Mouse (Mus musculus) urinary bladder, adult 2 months (tissue): Measurements from ENCODE around the gene Thbs3. TPM values are rescaled to one million over a fixed set of nuclear protein-coding genes. Genes with fewer than 3 reads are reported as not detected.

Source experiments
- DNase-seq: peaks from one replicate; pipeline ENCODE4 v3.0.0; 2022; ENCODE audit warnings: low spot score
- polyA plus RNA-seq: library from polyadenylated mRNA; depleted of rRNA; stranded (reverse); fragments of >200 nt; gene quantifications from 2 replicates; pipeline ENCODE4 v1.2.3, GENCODE M21; 2012

Thbs3 gene
- polyA plus RNA-seq, 1 experiment, result 69.8 TPM

DNA sequence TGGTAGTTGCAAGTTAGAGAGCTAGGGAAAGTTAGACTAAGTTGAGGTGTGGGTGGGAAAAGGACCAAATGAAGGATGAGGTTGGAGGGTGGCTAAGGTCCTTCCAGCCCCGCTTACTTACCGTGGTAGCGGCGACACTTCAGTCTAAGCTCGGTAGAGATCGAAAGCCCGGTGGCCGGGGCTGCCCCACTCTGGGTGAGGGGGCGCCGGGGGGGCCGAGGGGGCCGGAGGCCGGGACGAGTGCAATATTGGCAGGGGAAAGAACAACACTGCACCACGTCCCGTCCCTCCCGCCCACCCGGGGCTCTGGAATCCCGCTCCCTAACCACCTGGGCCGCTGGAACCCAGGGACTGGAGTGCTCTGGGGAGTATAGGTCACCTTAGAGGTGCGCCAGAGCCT is 11.9 kb downstream of the Thbs3 start, which contains the start of gene Mtx1:
TSS of gene Mtx1 (minus strand) at position 189 of the 400 bp plus-strand sequence.
- no peak for DNase-seq

DNA sequence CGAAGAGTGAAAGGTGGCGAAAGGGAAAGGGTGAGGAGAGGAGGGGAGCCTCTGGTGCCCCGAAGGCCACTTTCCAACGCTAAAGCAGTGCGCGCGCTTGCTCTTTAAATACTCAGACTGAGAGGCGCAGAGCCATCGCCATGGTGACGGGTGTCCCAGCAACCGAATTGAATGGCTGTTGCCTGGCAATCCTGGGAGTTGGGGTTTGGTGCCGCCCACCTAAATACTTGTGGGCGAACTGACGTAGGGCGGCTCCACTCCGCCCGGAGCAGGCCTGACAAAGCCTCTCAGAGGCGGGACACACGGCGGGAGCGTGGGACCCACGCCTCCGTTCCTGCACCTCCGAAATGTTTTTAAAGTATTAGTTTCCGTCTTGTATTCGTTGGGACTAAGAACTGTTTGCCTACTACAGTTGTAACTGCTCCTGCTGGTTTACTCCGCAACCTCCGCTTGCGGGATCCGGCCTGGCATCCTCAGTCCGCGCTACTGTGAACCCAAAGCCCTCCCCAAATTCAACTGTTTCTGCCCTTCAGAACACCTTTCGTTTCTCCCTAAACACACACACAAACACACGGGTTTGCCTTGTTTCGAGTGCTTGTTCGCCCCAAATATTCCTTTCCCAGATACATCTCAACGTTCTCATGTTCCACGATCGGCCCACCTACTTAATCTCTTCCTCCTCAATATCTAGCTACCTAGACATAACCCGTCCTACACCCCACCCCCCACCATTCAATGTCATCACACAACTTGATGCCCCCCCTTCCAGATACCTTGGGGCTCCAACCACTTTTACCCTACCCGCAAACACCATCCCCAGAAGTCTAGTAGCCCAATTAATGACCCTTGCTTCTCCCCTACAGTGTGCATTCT is 12.6 kb downstream of the Thbs3 start:
- no peak for DNase-seq

DNA sequence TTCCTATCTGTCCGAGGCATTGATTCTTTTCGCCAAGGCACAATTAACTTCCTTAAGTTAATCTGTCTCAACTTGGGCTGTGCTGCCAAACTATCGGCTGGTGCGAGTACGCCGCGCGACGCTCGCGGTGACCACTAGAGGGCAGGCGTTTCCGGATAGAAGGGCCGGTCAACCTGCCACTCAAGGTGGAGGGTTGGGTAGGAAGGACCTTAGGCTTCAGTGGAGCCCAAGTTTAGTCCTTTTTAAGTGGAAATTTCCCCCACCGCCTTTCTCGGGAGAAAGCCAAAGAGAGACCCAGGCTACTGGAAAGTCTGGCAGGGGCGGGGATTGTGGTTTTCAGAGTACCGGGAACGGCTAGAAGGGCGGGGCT is 13.2 kb downstream of the Thbs3 start:
- peak; percentile 82 for DNase-seq

DNA sequence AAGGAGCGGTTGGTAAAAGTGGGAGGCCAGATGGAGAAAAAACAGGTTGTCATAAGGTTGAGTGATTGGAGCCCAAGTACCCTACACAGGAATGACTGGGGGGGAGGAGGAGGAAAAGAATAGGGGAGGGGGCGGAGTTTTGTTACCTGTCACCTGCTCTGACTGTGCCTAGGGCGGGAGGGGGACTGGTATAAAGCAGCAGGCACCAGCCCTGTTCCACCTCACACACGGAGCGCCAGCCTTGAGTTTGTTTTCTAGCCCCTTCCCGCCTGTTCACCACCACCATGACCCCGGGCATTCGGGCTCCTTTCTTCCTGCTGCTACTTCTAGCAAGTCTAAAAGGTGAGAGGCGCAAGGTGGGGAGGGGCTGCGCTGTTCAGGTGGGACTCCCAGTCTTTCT is 13.9 kb downstream of the Thbs3 start, which contains the start of gene Muc1:
TSS of gene Muc1 (plus strand) at position 222 of the 400 bp plus-strand sequence.
- no peak for DNase-seq

DNA sequence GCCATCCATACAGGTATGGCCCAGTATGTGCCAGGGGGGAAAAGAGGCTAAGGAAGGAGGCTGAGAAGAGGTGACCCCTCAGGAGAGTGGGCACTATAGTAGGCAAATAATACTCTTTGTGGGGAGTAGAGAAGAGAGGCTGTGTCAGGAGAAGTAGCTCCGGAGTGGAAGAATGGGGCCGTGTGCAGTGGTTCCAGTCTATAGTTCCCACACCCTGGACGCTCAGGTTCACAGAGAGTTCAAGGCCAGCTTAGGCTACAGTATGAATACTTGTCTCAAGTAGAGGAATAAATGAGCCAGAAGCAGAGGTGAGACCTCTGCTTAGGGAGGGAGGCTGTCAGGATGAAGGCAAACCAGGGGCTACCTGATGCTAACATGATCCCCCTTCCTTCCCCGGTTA is 14.3 kb downstream of the Thbs3 start:
- no peak for DNase-seq

DNA sequence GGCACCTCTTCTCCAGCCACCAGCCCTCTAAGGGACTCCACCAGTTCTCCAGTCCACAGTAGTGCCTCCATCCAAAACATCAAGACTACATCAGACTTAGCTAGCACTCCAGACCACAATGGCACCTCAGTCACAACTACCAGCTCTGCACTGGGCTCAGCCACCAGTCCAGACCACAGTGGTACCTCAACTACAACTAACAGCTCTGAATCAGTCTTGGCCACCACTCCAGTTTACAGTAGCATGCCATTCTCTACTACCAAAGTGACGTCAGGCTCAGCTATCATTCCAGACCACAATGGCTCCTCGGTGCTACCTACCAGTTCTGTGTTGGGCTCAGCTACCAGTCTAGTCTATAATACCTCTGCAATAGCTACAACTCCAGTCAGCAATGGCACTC is 15.6 kb downstream of the Thbs3 start:
- no peak for DNase-seq

DNA sequence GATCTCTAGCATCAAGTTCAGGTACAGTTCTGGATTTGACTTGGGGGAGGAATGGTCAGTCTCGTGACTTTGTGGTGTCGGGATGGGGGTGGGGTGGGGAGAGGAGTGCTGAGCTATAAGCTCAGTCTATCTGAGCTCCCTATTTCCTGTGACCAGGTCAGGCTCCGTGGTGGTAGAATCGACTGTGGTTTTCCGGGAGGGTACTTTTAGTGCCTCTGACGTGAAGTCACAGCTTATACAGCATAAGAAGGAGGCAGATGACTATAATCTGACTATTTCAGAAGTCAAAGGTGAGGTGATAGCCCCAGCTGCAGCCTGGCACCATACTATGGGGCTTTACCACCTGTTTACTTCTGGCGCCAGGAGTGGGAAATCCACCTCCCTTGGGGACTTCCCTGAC is 16.4 kb downstream of the Thbs3 start:
- no peak for DNase-seq

DNA sequence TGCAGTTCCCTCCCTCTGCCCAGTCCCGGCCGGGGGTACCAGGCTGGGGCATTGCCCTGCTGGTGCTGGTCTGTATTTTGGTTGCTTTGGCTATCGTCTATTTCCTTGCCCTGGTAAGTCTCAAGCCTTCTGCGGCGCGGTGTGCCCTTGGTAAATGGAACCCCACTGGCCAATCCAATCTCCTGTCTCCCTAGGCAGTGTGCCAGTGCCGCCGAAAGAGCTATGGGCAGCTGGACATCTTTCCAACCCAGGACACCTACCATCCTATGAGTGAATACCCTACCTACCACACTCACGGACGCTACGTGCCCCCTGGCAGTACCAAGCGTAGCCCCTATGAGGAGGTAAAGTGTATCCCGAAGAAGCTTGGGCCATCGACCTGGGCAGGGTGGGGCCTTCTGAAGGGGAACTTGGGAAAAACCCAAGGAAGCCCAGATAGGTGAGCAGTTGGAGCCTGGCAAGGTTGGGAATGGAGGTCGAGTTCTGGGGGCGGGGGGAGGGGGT is 16.8 kb downstream of the Thbs3 start:
- DNase-seq, result no peak

DNA sequence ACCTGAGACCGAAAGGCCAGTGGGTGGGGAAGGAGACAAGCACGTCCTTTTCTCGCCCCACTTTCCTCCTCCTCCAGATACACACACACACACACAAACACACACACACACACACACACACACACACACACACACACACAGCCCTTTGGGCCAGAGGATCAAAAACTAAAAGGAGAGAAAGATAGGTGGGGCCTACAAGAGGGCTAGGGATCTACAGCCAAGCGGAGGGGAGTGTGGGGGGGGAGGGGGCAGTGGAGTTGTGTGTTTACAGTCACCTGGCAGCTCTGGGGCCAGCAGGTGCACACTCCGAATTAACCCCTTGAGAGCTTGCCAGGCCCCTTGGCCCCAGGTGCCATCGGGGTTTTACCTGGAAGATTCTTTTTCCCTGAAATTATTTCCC is 17.6 kb downstream of the Thbs3 start:
- no peak for DNase-seq

DNA sequence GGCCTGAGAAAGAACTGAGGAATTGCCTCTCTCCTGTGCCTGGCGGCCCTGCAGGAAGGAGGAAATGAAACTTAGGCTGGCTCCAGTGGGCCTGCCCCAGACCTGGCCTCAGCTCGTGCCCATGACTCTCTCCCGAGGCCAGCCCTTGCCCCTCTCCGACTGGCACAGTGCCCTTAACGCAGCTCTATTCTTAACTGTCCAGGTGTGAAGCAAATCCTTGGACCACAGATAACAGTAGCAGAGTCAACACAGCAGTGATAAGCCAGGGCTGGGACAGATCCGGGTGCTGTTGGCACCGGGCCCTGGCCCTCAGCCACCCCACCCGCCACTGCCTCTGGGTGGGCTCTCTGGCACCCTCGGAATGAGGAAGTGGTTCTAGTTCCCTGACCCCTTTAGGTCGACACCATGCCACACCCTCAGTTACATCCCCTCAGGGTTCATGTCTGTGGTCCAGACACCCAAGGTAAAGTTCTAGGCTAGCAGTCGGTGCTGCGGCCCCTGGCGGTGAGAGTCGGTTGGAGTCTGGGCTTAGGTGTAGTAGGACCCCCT is 18.7 kb downstream of the Thbs3 start:
- DNase-seq, result no peak

DNA sequence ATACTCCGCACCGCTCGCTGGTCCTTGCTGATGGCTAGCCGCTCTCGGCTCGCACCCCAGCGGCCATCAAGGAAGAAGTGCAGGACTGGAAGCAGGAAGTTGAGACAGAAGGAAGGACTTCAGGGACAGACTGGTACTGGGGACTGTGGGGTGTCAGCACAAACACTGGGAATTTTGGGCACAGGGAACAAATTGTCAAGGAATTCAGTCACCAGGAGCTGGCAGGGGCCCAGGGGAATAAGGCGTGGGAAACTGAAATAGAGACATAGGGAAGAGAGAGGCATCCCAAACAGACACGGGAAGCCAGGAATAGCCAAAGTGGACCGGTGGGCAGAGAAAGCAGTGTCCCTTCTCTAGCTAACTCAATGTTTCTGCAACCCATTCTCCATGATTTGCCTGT is 21.5 kb downstream of the Thbs3 start:
- no peak for DNase-seq

DNA sequence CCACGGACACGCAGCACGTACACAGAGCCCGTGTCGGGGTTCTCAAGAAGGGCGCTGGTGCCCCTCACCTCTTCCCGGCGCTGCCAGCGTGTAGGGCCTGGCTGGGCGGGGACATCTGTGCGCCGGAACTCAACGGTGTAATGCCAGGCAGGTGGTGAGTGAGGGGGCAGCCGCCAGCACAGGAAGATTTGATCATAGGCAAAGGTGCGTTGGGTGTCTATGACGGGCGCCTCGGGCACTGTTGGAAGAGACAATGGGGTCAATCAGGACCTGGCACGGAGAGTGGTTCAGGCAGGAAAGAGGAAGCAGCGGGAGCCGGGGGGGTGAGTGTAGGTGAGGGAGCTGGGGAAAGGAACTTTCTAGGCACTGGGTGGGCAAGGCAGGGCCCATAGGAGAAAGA is 22.7 kb downstream of the Thbs3 start:
- DNase-seq, result no peak

DNA sequence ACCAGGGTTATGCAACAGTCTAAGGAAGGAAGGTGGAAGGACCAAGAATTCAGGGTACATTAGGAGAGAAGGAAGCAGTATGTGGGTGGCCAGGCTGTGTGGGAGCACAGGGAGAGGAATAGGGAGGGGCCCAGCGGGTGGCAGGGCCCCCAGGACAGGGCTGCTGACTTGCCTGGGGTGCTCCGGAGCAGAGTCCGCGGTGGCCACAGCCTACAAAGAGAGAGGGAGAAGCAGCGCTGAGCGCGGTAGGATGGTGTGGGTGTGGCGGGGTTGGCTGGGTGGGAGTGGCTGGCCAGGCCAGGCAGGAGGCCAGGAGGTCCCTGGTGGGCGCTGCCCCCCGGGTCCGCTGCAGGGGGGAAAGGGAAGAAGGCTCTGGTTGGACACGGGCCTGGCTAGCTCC is 23.5 kb downstream of the Thbs3 start:
- no peak for DNase-seq

DNA sequence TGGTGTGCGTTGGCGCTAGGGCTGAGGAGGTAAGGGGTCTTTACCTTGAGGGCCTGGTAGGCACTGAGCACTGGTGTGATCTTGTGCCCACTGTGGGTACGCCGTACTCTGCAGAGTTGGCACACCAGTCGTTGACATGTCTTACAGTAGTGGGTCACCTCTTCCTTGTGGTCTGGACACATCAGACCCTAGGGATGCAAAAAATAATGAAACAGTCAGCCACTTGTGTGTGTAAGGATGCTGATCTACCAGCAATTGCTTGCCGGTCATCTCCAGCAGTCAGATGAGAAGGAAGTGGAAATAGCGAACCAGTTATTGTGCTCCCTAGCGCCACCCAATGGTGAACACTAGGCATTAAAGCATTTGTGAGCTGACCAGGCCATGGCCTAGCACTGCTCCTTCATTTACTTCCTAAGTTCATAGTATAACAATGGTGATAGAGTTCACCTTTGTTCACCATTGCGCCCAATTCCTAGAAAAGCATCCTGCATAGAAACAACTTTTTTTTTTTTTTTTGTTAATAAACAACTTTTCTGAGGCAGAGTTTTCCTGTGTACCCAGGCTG is 27.4 kb downstream of the Thbs3 start:
- DNase-seq, result no peak

DNA sequence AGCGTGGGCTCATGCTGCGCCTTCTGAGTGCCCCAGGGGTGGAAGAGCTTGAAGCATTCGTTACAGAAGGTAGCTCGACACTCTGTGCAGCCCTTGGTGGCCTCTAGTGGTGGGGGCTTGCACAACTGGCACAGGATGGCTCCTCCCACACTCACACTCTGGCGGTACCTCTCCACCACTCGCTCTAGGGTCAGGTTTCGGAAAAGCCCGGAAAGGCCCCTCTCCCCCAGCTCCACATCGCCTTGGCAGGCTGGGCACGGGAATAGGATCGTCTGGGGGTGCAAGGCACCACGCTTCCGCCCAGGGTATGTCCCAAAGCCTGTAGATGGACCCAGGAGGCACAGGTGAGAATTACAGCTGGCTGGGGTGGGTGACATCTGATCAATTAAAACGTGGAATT is 28.6 kb downstream of the Thbs3 start:
- DNase-seq, result no peak

DNA sequence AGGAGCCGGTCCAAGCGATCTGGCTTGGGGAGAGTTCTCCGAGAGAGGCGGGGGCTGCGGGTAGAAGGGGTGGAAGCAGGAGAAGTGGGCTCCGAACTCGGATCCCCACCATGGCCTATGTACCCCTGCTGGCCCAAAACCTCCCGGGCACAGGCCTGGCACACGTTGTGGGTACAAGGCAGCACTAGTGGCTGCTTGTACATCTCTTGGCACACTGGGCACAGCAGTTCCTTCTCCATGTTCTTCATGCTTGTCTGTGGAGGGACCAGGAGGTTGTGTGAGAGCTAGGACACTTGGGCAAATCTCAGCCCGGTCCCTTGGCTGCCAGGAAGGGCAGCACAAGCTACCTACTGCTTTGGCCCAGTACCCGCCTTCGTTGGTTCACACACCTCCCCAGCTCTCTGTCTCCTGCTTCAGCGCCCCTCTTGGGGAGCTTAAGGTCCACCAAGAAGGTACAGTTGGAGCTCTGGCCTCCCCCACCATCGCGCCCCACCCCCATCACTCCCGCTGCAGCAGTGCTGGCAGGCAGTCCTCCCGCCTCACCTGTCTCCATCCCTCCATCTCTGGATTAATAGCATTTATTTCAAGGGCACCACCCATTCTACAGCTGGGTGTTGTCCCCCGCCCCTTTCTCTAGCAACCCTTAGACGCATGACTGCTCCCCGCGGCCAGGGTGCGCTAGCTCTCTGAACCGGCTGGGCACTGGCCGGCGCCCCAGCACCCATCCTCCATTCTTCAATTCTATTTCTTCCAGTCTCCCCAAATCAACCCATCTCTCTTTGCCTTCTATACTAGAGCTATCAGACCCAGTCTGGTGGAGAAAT is 29.4 kb downstream of the Thbs3 start:
- DNase-seq, result no peak

DNA sequence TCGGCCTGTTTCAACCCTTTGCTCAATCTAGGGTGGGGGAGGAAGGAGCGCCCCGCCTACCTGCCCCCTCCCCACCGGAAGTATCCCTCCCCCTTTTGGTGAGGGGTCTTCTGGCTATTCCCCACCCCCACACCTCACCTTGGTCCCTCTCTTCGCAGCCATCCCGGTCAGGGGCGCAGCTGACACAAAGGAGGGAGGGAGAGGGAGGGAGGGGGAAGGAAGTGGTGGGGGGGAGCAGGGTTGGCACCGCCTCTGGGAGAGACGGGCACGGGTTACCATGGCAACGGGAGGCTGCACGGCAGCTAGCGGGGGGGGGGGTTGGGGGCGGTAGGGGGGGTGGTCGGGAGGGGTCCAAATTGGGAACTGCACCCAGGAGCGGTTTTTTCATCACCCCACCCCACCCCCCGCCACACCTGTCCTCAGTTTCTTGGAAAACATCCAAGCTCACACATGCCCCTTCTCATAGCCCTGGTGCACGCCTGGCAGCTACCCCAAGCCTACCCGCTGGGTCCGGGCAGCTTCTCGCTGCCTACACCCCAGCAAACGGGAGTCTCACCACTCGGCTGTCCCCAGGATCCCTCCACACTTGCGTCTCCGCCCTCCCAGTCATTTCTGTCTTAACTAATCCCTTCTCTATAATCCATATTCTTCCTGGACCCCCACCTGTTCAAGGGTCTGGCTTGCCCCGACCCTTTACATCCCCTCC is 30.2 kb downstream of the Thbs3 start:
- no peak for DNase-seq

DNA sequence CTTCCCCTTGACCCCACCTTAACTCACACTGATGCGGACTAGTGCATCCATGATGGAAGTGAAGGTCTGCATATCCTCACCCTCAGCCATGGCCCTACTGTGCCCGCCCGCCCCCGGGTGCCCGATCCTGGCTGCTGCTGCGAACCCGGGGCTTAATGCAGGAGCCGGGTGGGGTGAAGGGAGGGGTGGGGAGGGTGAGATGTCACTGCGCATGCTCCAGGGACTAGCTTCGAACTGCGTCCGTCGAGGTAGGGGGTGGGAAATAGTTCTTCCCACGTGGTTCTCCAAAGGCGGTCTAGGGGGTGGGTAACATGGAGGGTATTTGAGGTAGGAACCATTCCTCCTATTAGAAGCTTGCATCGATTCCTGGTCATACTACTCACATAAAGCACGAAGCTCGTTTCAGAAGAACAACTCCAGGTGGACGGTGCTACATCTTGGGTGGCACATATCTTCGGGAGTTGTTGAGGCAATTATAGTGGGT is 30.8 kb downstream of the Thbs3 start, which contains the start of gene Krtcap2:
TSS of gene Krtcap2 (plus strand) at position 279 of the 484 bp plus-strand sequence.
- DNase-seq, result no peak

DNA sequence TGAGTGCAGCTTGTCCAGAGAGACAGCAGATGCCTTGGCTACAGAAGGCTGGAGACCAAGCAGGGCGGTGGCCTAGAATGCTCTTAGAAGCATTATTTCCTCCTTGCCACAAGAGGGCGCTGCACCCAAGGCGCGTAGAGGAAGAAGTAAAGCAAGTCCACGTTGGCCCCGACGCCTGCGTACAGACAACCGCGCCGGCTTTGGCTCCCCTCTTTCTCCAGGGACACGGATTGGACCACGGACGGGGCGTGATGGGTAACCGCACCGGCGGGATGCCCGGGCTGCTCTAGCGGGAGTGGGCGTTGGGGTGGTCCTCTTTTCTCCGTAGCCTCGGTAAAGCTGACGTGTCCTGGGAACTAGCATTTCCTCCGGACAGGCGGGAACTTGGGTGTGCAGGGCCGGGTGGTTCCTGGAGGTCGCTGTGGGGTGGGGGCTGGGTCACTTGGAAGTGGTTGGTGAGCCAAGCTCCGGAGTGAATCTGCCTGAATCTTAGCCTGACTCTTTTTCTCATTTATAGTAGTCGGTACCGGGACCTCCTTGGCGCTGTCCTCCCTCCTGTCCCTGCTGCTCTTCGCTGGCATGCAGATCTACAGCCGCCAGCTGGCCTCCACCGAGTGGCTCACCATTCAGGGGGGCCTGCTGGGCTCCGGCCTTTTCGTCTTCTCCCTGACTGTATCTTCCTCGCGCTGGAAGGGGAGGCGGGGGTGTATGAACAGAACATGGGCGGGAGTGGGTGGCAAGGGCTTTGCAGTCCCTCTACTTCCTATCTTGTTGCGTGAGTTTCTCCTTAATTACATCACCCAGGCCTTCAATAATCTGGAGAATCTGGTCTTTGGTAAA is 31.5 kb downstream of the Thbs3 start, which contains the start of gene Trim46:
TSS of gene Trim46 (minus strand) at position 49 of the 840 bp plus-strand sequence.
- DNase-seq, result peak; percentile 84

DNA sequence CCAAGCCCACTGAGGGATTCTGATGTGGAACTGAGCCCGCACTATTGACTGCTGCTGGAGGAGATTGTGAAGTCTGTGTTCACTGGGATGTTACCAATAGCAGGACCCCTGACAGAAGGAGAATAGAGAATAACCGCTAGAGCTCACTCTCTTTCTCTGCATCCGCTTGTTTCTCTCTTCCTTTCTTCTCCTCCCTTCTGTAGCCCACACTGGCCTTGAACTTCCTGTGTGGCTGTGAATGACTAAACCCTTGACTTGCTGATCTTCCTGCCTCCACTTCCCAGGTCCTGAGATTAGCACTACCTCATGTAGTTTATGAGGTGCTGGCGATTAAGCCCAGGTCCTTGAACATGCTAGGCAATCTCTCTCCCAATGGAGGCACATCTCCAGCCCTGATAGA is 32.5 kb downstream of the Thbs3 start:
- no peak for DNase-seq
